Mouse (Mus musculus): ENCODE measurements around the gene Atxn1. TPM values are rescaled to one million over a fixed set of nuclear protein-coding genes. Genes with fewer than 3 reads are reported as not detected.
A peak's percentile ranks its signal among the peaks of the same experiment; 100 is the strongest.

Atxn1 gene
- polyA plus RNA-seq, 1 experiment, result 2.5 TPM

- H3K27me3 ChIP-seq (ENCODE audit: control insufficient read depth, insufficient read depth, insufficient read length), result no peaks in the 10 kb centered on the region
- no peaks in the 10 kb centered on the region for H3K79me2 ChIP-seq (ENCODE audit: control insufficient read depth, insufficient read depth)
- H3ac ChIP-seq (ENCODE audit: control insufficient read depth, insufficient read length), result no peak overlapping the region
- H3K4me2 ChIP-seq (ENCODE audit: low read depth), result no peak overlapping the region
- H3K4me3 ChIP-seq, result no peak overlapping the region
- no peaks in the 10 kb centered on the region for H3K36me3 ChIP-seq (ENCODE audit: control insufficient read depth, insufficient read depth)
- TF ChIP-seq SRF (IDR thresholded peaks at IDR 0.05; ENCODE audit: control insufficient read depth, insufficient read length, low read depth), result no peak
- no peak for TF ChIP-seq POLR2A (IDR thresholded peaks at IDR 0.05; ENCODE audit: insufficient read length, low read depth)
- no peak for TF ChIP-seq TCF12 (IDR thresholded peaks at IDR 0.05; ENCODE audit: insufficient read depth, poor library complexity, severe bottlenecking)
- TF ChIP-seq POLR2AphosphoS2 (IDR thresholded peaks at IDR 0.05; ENCODE audit: insufficient read length, low read depth), result no peak
- TF ChIP-seq TCF3 (IDR thresholded peaks at IDR 0.05; ENCODE audit: insufficient read length, low read depth), result no peak
- no peak for TF ChIP-seq REST (IDR thresholded peaks at IDR 0.05; ENCODE audit: insufficient read depth, insufficient read length)
- TF ChIP-seq USF1 (IDR thresholded peaks at IDR 0.05; ENCODE audit: low read depth), result no peak
- TF ChIP-seq MYOG (IDR thresholded peaks at IDR 0.05; ENCODE audit: control insufficient read depth in 1 of 3, insufficient read depth in 1 of 3, insufficient read length in 2 of 3, low read depth in 2 of 3), result no peak
- TF ChIP-seq MYOD1 (IDR thresholded peaks at IDR 0.05; ENCODE audit: control insufficient read depth in 1 of 3, insufficient read length in 2 of 3, low read depth in 2 of 3), result no peak
- TF ChIP-seq MAX (IDR thresholded peaks at IDR 0.05; ENCODE audit: low read depth), result no peak
- no peak for TF ChIP-seq CEBPB (IDR thresholded peaks at IDR 0.05; ENCODE audit: insufficient read depth, poor library complexity, severe bottlenecking)
- TF ChIP-seq E2F4 (IDR thresholded peaks at IDR 0.05; ENCODE audit: insufficient read depth), result no peak
Observed at GRCm38 (mm10) chr13:45754483-45754882, 210.3 kb downstream of the Atxn1 start.

GRCm38 (mm10) chr13:45752498-45752897, 212.3 kb downstream of the Atxn1 start:
- Histone ChIP-seq H3K4me2 (ENCODE audit: low read depth) (no peak overlapping the region), H3ac (ENCODE audit: control insufficient read depth, insufficient read length) (no peak overlapping the region), H3K27me3 (ENCODE audit: control insufficient read depth, insufficient read depth, insufficient read length) (no peaks in the 10 kb centered on the region), H3K4me3 (no peak overlapping the region), H3K79me2 (ENCODE audit: control insufficient read depth, insufficient read depth) (no peaks in the 10 kb centered on the region), H3K36me3 (ENCODE audit: control insufficient read depth, insufficient read depth) (no peaks in the 10 kb centered on the region)
- TF ChIP-seq TCF3 (IDR thresholded peaks at IDR 0.05; ENCODE audit: insufficient read length, low read depth) (no peak), SRF (IDR thresholded peaks at IDR 0.05; ENCODE audit: control insufficient read depth, insufficient read length, low read depth) (no peak)

DNA sequence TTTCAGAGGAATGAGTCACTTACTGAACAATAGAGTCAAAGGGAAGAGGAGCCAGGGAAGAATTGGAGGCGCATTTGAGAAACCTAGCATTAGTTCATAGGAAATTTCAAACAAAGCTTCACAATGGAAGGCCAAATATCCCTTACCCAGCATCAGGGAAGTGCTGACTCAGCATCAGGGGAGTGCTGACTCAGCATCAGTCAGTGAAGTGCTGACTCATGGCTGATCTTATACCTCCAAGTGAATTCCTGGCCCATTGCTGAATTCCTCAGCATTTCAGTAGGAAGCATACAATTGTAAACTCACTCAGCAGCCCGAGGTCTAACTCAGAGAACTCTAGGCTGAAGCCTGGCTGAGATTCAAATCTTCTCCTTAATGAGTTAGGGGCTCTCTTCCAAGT, 213.6 kb downstream of the Atxn1 start:
- H3K4me3 ChIP-seq, result no peak overlapping the region
- H3K36me3 ChIP-seq (ENCODE audit: control insufficient read depth, insufficient read depth), result no peaks in the 10 kb centered on the region
- peak overlapping the region; percentile 25 for H3K4me2 ChIP-seq (ENCODE audit: low read depth)
- no peaks in the 10 kb centered on the region for H3K79me2 ChIP-seq (ENCODE audit: control insufficient read depth, insufficient read depth)
- TF ChIP-seq CEBPB (IDR thresholded peaks at IDR 0.05; ENCODE audit: insufficient read depth, poor library complexity, severe bottlenecking) (no peak), MYOG (IDR thresholded peaks at IDR 0.05; ENCODE audit: control insufficient read depth in 1 of 3, insufficient read depth in 1 of 3, insufficient read length in 2 of 3, low read depth in 2 of 3) (no peak), USF1 (IDR thresholded peaks at IDR 0.05; ENCODE audit: low read depth) (no peak), MAX (IDR thresholded peaks at IDR 0.05; ENCODE audit: low read depth) (no peak)
- no peaks in the 10 kb centered on the region for H3K27me3 ChIP-seq (ENCODE audit: control insufficient read depth, insufficient read depth, insufficient read length)
- no peak overlapping the region for H3ac ChIP-seq (ENCODE audit: control insufficient read depth, insufficient read length)

- no peak overlapping the region for H3ac ChIP-seq (ENCODE audit: control insufficient read depth, insufficient read length)
- H3K27me3 ChIP-seq (ENCODE audit: control insufficient read depth, insufficient read depth, insufficient read length), result no peaks in the 10 kb centered on the region
Observed at GRCm38 (mm10) chr13:45750627-45751026, 214.2 kb downstream of the Atxn1 start.

DNA sequence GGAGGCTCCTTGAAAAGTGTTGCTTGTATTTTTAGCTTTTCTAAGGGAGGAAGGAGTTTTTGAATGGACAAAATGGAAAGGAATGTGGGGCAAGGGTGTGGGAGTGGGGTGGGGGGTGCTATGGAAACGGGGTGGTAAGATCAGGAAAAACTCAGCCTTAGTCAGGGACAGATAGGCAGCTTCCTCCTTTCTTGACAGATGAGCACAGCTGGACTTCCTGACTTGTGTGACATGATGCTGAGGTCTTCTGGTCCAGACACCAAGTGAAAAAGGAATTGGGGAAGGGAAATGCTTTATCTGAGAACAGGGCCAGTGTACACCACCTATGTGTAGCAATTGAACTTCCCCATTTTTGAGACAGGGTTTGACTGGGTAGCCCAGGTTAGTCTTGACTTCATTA, 214.9 kb downstream of the Atxn1 start:
- TF ChIP-seq MYOG (IDR thresholded peaks at IDR 0.05; ENCODE audit: control insufficient read depth in 1 of 3, insufficient read depth in 1 of 3, insufficient read length in 2 of 3, low read depth in 2 of 3) (no peak), MYOD1 (IDR thresholded peaks at IDR 0.05; ENCODE audit: control insufficient read depth in 1 of 3, insufficient read length in 2 of 3, low read depth in 2 of 3) (peak; percentile 24 to 81 (median 78)), USF1 (IDR thresholded peaks at IDR 0.05; ENCODE audit: low read depth) (no peak)
- Histone ChIP-seq H3K79me2 (ENCODE audit: control insufficient read depth, insufficient read depth) (no peaks in the 10 kb centered on the region), H3K36me3 (ENCODE audit: control insufficient read depth, insufficient read depth) (no peaks in the 10 kb centered on the region)

More at GRCm38 (mm10) chr13:45750627-45751026, 214.2 kb downstream of the Atxn1 start:
- no peak for TF ChIP-seq SRF (IDR thresholded peaks at IDR 0.05; ENCODE audit: control insufficient read depth, insufficient read length, low read depth)
- TF ChIP-seq USF1 (IDR thresholded peaks at IDR 0.05; ENCODE audit: low read depth), result no peak
- no peak for TF ChIP-seq POLR2AphosphoS2 (IDR thresholded peaks at IDR 0.05; ENCODE audit: insufficient read length, low read depth)
- no peak for TF ChIP-seq MAX (IDR thresholded peaks at IDR 0.05; ENCODE audit: low read depth)
- no peak for TF ChIP-seq CEBPB (IDR thresholded peaks at IDR 0.05; ENCODE audit: insufficient read depth, poor library complexity, severe bottlenecking)
- H3K4me3 ChIP-seq, result no peak overlapping the region
- H3K4me2 ChIP-seq (ENCODE audit: low read depth), result peak overlapping the region; percentile 16
- H3K79me2 ChIP-seq (ENCODE audit: control insufficient read depth, insufficient read depth), result no peaks in the 10 kb centered on the region
- no peaks in the 10 kb centered on the region for H3K36me3 ChIP-seq (ENCODE audit: control insufficient read depth, insufficient read depth)

GRCm38 (mm10) chr13:45749222-45749621, 215.6 kb downstream of the Atxn1 start:
- Histone ChIP-seq H3ac (ENCODE audit: control insufficient read depth, insufficient read length) (no peak overlapping the region), H3K79me2 (ENCODE audit: control insufficient read depth, insufficient read depth) (no peaks in the 10 kb centered on the region), H3K36me3 (ENCODE audit: control insufficient read depth, insufficient read depth) (no peaks in the 10 kb centered on the region), H3K4me3 (no peak overlapping the region), H3K27me3 (ENCODE audit: control insufficient read depth, insufficient read depth, insufficient read length) (no peaks in the 10 kb centered on the region), H3K4me2 (ENCODE audit: low read depth) (peak overlapping the region; percentile 84)
- TF ChIP-seq MYOD1 (IDR thresholded peaks at IDR 0.05; ENCODE audit: control insufficient read depth in 1 of 3, insufficient read length in 2 of 3, low read depth in 2 of 3) (peak in 2 of 3 experiments; percentile 75), POLR2AphosphoS2 (IDR thresholded peaks at IDR 0.05; ENCODE audit: insufficient read length, low read depth) (no peak), POLR2A (IDR thresholded peaks at IDR 0.05; ENCODE audit: insufficient read length, low read depth) (peak; percentile 48), TCF3 (IDR thresholded peaks at IDR 0.05; ENCODE audit: insufficient read length, low read depth) (no peak), MYOG (IDR thresholded peaks at IDR 0.05; ENCODE audit: control insufficient read depth in 1 of 3, insufficient read depth in 1 of 3, insufficient read length in 2 of 3, low read depth in 2 of 3) (peak in 2 of 3 experiments; percentile 38 to 83)

More for the DNA sequence above, 214.9 kb downstream of the Atxn1 start:
- no peak overlapping the region for H3K4me3 ChIP-seq
- peak overlapping the region; percentile 84 for H3K4me2 ChIP-seq (ENCODE audit: low read depth)
- no peak overlapping the region for H3ac ChIP-seq (ENCODE audit: control insufficient read depth, insufficient read length)
- no peaks in the 10 kb centered on the region for H3K27me3 ChIP-seq (ENCODE audit: control insufficient read depth, insufficient read depth, insufficient read length)

All from myocyte (in vitro differentiated cells).